Mouse (Mus musculus): ENCODE measurements around the gene Anks6.
A peak's percentile ranks its signal among the peaks of the same experiment; 100 is the strongest.

DNA sequence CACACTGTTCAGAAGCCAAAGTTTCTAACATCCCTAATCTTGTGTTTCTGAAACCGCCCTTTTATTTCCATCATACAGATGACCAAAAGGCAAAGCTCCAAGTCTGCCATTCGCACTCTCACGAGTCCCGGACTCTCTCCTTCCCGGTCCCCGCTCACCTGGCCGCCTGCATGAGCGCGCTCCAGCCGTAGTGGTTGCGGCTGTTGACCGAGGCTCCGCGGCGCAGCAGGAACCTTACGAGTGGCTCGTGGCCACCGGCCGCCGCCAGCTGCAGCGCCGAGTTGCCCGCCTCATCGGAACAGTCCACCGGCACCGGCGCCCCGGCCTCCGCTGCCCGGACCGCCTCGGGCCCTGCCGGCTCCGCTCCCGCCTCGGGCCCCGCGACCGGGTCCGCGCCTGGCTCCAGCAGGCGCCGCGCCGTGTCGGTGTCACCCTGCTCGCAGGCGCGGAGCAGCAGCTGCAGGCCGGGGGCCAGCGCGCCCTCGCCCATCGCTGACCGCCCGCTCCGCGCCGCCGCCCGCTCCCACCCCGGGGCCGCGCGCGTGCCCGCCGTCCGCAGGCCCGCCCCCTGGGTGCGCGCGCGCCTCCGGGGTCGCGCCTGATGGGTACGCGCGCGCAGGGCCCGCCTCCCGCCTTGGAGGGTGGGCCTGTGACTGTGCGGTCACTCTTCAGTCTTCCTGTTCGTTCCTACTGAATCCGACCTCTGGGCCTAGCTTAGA is at the start of gene Anks6:
- TF ChIP-seq MAX (IDR thresholded peaks at IDR 0.05; ENCODE audit: low read depth) = no peak
- TF ChIP-seq MYOG (IDR thresholded peaks at IDR 0.05; ENCODE audit: control insufficient read depth in 1 of 3, insufficient read depth in 1 of 3, insufficient read length in 2 of 3, low read depth in 2 of 3) = no peak
- peak; percentile 36 for TF ChIP-seq POLR2A (IDR thresholded peaks at IDR 0.05; ENCODE audit: insufficient read length, low read depth)
- peak in 1 of 3 experiments; percentile 40 for TF ChIP-seq MYOD1 (IDR thresholded peaks at IDR 0.05; ENCODE audit: control insufficient read depth in 1 of 3, insufficient read length in 2 of 3, low read depth in 2 of 3)
- no peak for TF ChIP-seq USF1 (IDR thresholded peaks at IDR 0.05; ENCODE audit: low read depth)
- no peak for TF ChIP-seq CEBPB (IDR thresholded peaks at IDR 0.05; ENCODE audit: insufficient read depth, poor library complexity, severe bottlenecking)
- TF ChIP-seq REST (IDR thresholded peaks at IDR 0.05; ENCODE audit: insufficient read depth, insufficient read length) = no peak

All from myocyte (in vitro differentiated cells).